In the genomic region with DNA sequence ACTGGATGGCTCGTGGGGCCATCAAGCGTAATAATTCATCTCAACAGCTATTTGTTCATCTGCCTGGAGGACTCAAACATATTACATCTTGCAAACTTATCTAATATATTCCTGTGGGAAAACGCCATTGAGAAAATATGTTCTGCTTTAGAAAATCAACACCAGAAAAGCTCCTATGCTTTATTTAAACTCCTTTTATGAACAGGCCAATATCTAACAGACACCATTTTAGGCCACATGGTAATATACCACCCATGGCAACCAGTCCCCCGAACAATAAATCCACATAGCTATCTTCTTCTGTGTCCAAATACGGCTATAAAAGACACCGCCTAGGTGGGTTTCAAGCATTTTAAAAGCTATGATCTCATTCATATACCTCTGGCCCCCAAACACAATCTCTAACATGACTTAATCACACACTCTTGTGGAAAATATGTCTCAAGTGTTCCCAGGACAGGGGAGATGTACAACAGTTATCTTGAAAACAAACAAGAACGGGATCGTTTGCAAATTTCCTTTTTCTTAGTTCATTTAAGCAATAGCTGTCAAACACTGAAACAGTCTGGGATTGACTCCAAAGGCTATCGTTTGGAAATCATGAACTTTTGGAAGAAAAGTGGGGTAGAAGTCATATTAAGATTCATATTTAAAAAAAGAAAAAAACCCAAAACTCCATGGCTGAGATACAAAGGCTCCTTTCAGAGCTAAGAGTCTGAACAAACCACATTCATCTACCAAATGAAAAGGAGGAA, we compare ENCODE assay signal across 10 mouse cellular contexts.
A peak's percentile ranks its signal among the peaks of the same experiment; 100 is the strongest.
DNase-seq lines count a peak whose midpoint lies in the region; ATAC-seq and TF ChIP-seq lines count a peak whose summit lies in the region.
"Had no signal": no experiment of that assay in that cellular context is flagged by ENCODE, and none has a peak within 500 bp of the region (broad histone marks: within the 10 kb centered on the region; RNA-seq: fewer than 3 reads in every experiment).

No protein-coding gene starts in this region.

- H3K4me1 ChIP-seq in hindbrain, embryonic 12.5 days, result peaks cover 38% of the 10 kb centered on the region
- H3K4me1 ChIP-seq in neural tube, embryonic 13.5 days (replicated peaks), result peaks cover 75% of the 10 kb centered on the region

- peak overlapping the region; percentile 80 for H3K4me2 ChIP-seq in hindbrain, embryonic 12.5 days (replicated peaks)
- H3K4me2 ChIP-seq in neural tube, embryonic 13.5 days, result peak overlapping the region; percentile 72

- H3K27ac ChIP-seq in left cerebral cortex, adult 2 months, result peak overlapping the region; percentile 97
- H3K27ac ChIP-seq in hindbrain, embryonic 12.5 days, result no peak overlapping the region
- peak overlapping the region; percentile 78 for H3K27ac ChIP-seq in neural tube, embryonic 13.5 days (replicated peaks)
- H3K27ac ChIP-seq: kidney, postnatal 0 days had no signal

- no peak for TF ChIP-seq CTCF in left cerebral cortex, adult 2 months (IDR thresholded peaks at IDR 0.05)

- peak overlapping the region; percentile 78 for H3K4me3 ChIP-seq in left cerebral cortex, adult 2 months
- peak overlapping the region; percentile 14; the same call in 1 of the 2 replicates for H3K4me3 ChIP-seq in hindbrain, embryonic 12.5 days
- H3K4me3 ChIP-seq in neural tube, embryonic 13.5 days, result peak overlapping the region; percentile 94

- no peak overlapping the region for H3K9ac ChIP-seq in hindbrain, embryonic 12.5 days
- H3K9ac ChIP-seq in neural tube, embryonic 13.5 days, result peak overlapping the region; percentile 99

- H3K9me3 ChIP-seq in hindbrain, embryonic 12.5 days (replicated peaks), result no peaks in the 10 kb centered on the region
- H3K9me3 ChIP-seq in neural tube, embryonic 13.5 days, result no peaks in the 10 kb centered on the region

- no peak for DNase-seq in left cerebral cortex, adult 2 months (ENCODE audit: extremely low spot score in 1 of 2, low spot score in 2 of 2)
- no peak for DNase-seq in left cerebral cortex, postnatal 4 days
- DNase-seq in fibroblast of lung, adult 2 months (ENCODE audit: low read depth), result peak; percentile 40
- DNase-seq in left cerebral cortex, postnatal 14 days (ENCODE audit: low spot score in 2 of 2), result no peak
- DNase-seq in urinary bladder, postnatal 14 days (ENCODE audit: low spot score), result no peak
- DNase-seq: adrenal gland, postnatal 36 days; thymus, postnatal 14 days had no signal

- H3K36me3 ChIP-seq in hindbrain, embryonic 12.5 days, result no peaks in the 10 kb centered on the region
- H3K36me3 ChIP-seq in neural tube, embryonic 13.5 days, result no peaks in the 10 kb centered on the region

- 57% methylated on average over 9 of the region's 9 CpGs for WGBS in hindbrain, embryonic 12.5 days
- WGBS in neural tube, embryonic 13.5 days, result 34% methylated on average over 9 of the region's 9 CpGs

- no peak for ATAC-seq in hindbrain, embryonic 12.5 days (ENCODE audit: low FRiP score)
- ATAC-seq in neural tube, embryonic 13.5 days (ENCODE audit: low read depth), result no peak

- intact Hi-C loops in left cerebral cortex, adult 2 months (cut with DNase I), result loop anchor here (5.0 to 10.0 kb wide), 2 partner anchors 145 to 212 kb away; no protein-coding TSS in a partner anchor
- intact Hi-C loops in left cerebral cortex, postnatal 4 days (cut with DNase I), result loop anchor here (10.0 kb wide), 1 partner anchor 865 kb away; no protein-coding TSS in a partner anchor
- intact Hi-C loops in left cerebral cortex, postnatal 14 days (cut with DNase I), result loop anchor here (5.0 kb wide), 1 partner anchor 148 kb away; no protein-coding TSS in a partner anchor

- no peaks in the 10 kb centered on the region for H3K27me3 ChIP-seq in hindbrain, embryonic 12.5 days
- H3K27me3 ChIP-seq in neural tube, embryonic 13.5 days, result no peaks in the 10 kb centered on the region

Comparison
In these comparisons a context has a peak if more than half of its experiments do, and no peak if none do; other contexts are left out.
1. H3K4me3 ChIP-seq: peak in every context shown above with its lines; median percentile 94 in neural tube, embryonic 13.5 days; 78 in left cerebral cortex, adult 2 months; 14 in hindbrain, embryonic 12.5 days.